Mouse (Mus musculus) ES-Bruce4 (cell line): ENCODE measurements around the gene Farsb.

Experiments
- CTCF ChIP-seq: IDR thresholded peaks from one replicate; pipeline ENCODE4 v1.8.1; 2011; ENCODE audit warnings: low read depth, low read length
- EP300 ChIP-seq: IDR thresholded peaks from 2 replicates; pipeline ENCODE4 v1.6.1; 2011; ENCODE audit warnings: low read depth, low read length; ENCODE audit not compliant: insufficient read depth
- POLR2A ChIP-seq: IDR thresholded peaks from one replicate; pipeline ENCODE4 v1.8.1; 2011; ENCODE audit warnings: low read length; ENCODE audit not compliant: insufficient read depth

- no peak for TF ChIP-seq CTCF
- no peak for TF ChIP-seq EP300
- no peak for TF ChIP-seq POLR2A
Measured at GRCm38 (mm10) chr1:78437150-78437549, 51.5 kb downstream of the Farsb start.
